Mouse (Mus musculus) CH12.LX (cell line): ENCODE results near the gene Gm48551. TPM values are rescaled to one million over a fixed set of nuclear protein-coding genes. Genes with fewer than 3 reads are reported as not detected.

ENCODE experiments used
- DNase-seq: peaks from one replicate; pipeline ENCODE4 v3.0.0-alpha.2; 2013; ENCODE audit errors: extremely low read depth
- H3K27ac ChIP-seq: 2 replicates; pipeline ENCODE4 v1.5.1; 2012; ENCODE audit warnings: low read depth, mild to moderate bottlenecking, control low read depth, moderate library complexity; ENCODE audit not compliant: insufficient read depth
- H3K27me3 ChIP-seq: replicated peaks from 2 replicates; pipeline ENCODE3; 2012; ENCODE audit warnings: inconsistent platforms
- H3K36me3 ChIP-seq, 2 experiments: replicated peaks in 1 of 2; 2 replicates each; pipeline versions ENCODE3 to v1.6.1; 2012; ENCODE audit warnings: inconsistent platforms in 1 of 2, low read length in 1 of 2, mild to moderate bottlenecking in 1 of 2, mixed read lengths in 1 of 2, moderate library complexity in 1 of 2; ENCODE audit not compliant: control insufficient read depth in 1 of 2, insufficient read depth in 1 of 2
- H3K4me1 ChIP-seq, 2 experiments: 2 replicates each; pipeline ENCODE4 v1.6.1; 2012; ENCODE audit warnings: inconsistent platforms in 1 of 2, moderate library complexity in 1 of 2; ENCODE audit not compliant: insufficient read depth in 2 of 2, control insufficient read depth in 1 of 2
- H3K4me2 ChIP-seq: 2 replicates; pipeline ENCODE4 v1.6.1; 2012; ENCODE audit warnings: low read depth, mild to moderate bottlenecking, control low read depth; ENCODE audit not compliant: poor library complexity, insufficient read depth, severe bottlenecking
- H3K4me3 ChIP-seq, 3 experiments: fragments of 150-350 bp in 1 of 3; sonication (generic) in 1 of 3; replicated peaks in 1 of 3; 2 replicates each; pipeline versions ENCODE3 to v1.5.1; 2011 to 2012; ENCODE audit warnings: low read depth in 2 of 3, low read length in 2 of 3, mild to moderate bottlenecking in 2 of 3, moderate library complexity in 2 of 3, control low read depth in 1 of 3, improper control_type of control experiment in 1 of 3, inconsistent platforms in 1 of 3, mixed read lengths in 1 of 3; ENCODE audit not compliant: poor library complexity in 1 of 3
- H3K79me2 ChIP-seq: replicated peaks from 2 replicates; pipeline ENCODE4 v1.6.1; 2012; ENCODE audit warnings: mild to moderate bottlenecking, moderate library complexity; ENCODE audit not compliant: control insufficient read depth, poor library complexity, insufficient read depth, severe bottlenecking; ENCODE audit errors: extremely low read depth
- H3K9ac ChIP-seq: 2 replicates; pipeline ENCODE4 v1.6.1; 2012; ENCODE audit warnings: low read depth, mild to moderate bottlenecking, control low read depth, moderate library complexity; ENCODE audit not compliant: insufficient read depth
- H3K9me3 ChIP-seq: replicated peaks from 2 replicates; pipeline ENCODE3; 2012; ENCODE audit warnings: low read length, inconsistent platforms, mixed read lengths
- CHD2 ChIP-seq: IDR thresholded peaks from 2 replicates; pipeline ENCODE4 v1.6.1; 2011; ENCODE audit warnings: low read length, improper control_type of control experiment
- CTCF ChIP-seq, 2 experiments: IDR thresholded peaks in 1 of 2; conservative IDR thresholded peaks in 1 of 2; 2 replicates each; pipeline ENCODE4 v1.5.1; 2011 to 2012; ENCODE audit warnings: low read depth in 2 of 2, low read length in 2 of 2, improper control_type of control experiment in 1 of 2, inconsistent platforms in 1 of 2, mild to moderate bottlenecking in 1 of 2, moderate library complexity in 1 of 2
- E2F4 ChIP-seq: IDR thresholded peaks from 2 replicates; pipeline ENCODE4 v1.6.1; 2011; ENCODE audit warnings: low read depth, low read length, improper control_type of control experiment; ENCODE audit not compliant: insufficient replicate concordance
- EP300 ChIP-seq: IDR thresholded peaks from 2 replicates; pipeline ENCODE4 v1.6.1; 2011; ENCODE audit warnings: low read length, improper control_type of control experiment
- GABPA ChIP-seq: IDR thresholded peaks from 2 replicates; pipeline ENCODE4 v1.6.1; 2012; ENCODE audit warnings: low read depth, low read length, improper control_type of control experiment, inconsistent platforms; ENCODE audit not compliant: insufficient replicate concordance
- IRF4 ChIP-seq: IDR thresholded peaks from 2 replicates; pipeline ENCODE4 v1.6.1; 2014; ENCODE audit warnings: low read depth, mild to moderate bottlenecking, inconsistent platforms, low read length, improper control_type of control experiment
- JUND ChIP-seq: conservative IDR thresholded peaks from 2 replicates; pipeline ENCODE4 v1.6.1; 2011; ENCODE audit warnings: low read depth, low read length, improper control_type of control experiment
- KAT2A ChIP-seq: IDR thresholded peaks from 2 replicates; pipeline ENCODE4 v1.6.1; 2012; ENCODE audit warnings: low read length, improper control_type of control experiment, inconsistent platforms; ENCODE audit not compliant: insufficient replicate concordance
- MAX ChIP-seq: IDR thresholded peaks from 2 replicates; pipeline ENCODE4 v1.6.1; 2011; ENCODE audit warnings: low read length, improper control_type of control experiment
- PAX5 ChIP-seq: IDR thresholded peaks from 2 replicates; pipeline ENCODE4 v1.6.1; 2012; ENCODE audit warnings: low read length, inconsistent platforms, mixed read lengths
- POLR2A ChIP-seq: IDR thresholded peaks from 2 replicates; pipeline ENCODE4 v1.6.1; 2011; ENCODE audit warnings: low read depth, mild to moderate bottlenecking, improper control_type of control experiment, low read length
- RAD21 ChIP-seq: IDR thresholded peaks from 2 replicates; pipeline ENCODE4 v1.6.1; 2011; ENCODE audit warnings: low read depth, mild to moderate bottlenecking, low read length, improper control_type of control experiment, moderate library complexity
- SMC3 ChIP-seq: IDR thresholded peaks from 2 replicates; pipeline ENCODE4 v1.6.1; 2011; ENCODE audit warnings: low read depth, low read length, improper control_type of control experiment
- TBP ChIP-seq: conservative IDR thresholded peaks from 2 replicates; pipeline ENCODE4 v1.6.1; 2011; ENCODE audit warnings: low read depth, low read length, improper control_type of control experiment
- TCF12 ChIP-seq: IDR thresholded peaks from 2 replicates; pipeline ENCODE4 v1.6.1; 2014; ENCODE audit warnings: low read depth, mild to moderate bottlenecking, inconsistent platforms, low read length, improper control_type of control experiment
- USF2 ChIP-seq: conservative IDR thresholded peaks from 2 replicates; pipeline ENCODE4 v1.6.1; 2011; ENCODE audit warnings: low read depth, low read length, improper control_type of control experiment
- ZMIZ1 ChIP-seq: IDR thresholded peaks from 2 replicates; pipeline ENCODE4 v1.6.1; 2012; ENCODE audit warnings: low read depth, mild to moderate bottlenecking, inconsistent platforms, low read length, improper control_type of control experiment
- ZNF384 ChIP-seq: IDR thresholded peaks from 2 replicates; pipeline ENCODE4 v1.6.1; 2012; ENCODE audit warnings: low read depth, low read length, improper control_type of control experiment, inconsistent platforms
- dilution Hi-C: fragments of 300-500 bp; cut with MboI; formaldehyde crosslinking; loops from 2 replicates; pipeline ENCODE4 v1.14.3; 2020; ENCODE audit warnings: low sequenced_read_pairs; ENCODE audit not compliant: extremely low pct_unique_long_range_greater_than_20kb, extremely low pct_ligation_motif_present
- in situ Hi-C: fragments of 300-500 bp; cut with MboI; formaldehyde crosslinking; loops from 3 replicates; pipeline ENCODE4 v1.14.3; 2019; ENCODE audit warnings: low sequenced_read_pairs, low pct_ligation_motif_present, low pct_unique_long_range_greater_than_20kb, mixed read lengths
- polyA plus RNA-seq: library from polyadenylated mRNA; unstranded; fragments of >175 nt; gene quantifications from 2 replicates; pipeline ENCODE4 v1.2.1, GENCODE M21; 2012; ENCODE audit warnings: low read depth; ENCODE audit not compliant: insufficient read length
- total RNA-seq, 2 experiments: library from RNA; depleted of rRNA; stranded (reverse); fragments of 300-350 nt in 1 of 2; fragments of >200 nt in 1 of 2; gene quantifications; 2 replicates each; pipeline ENCODE4 v1.2.3; 2012 to 2014

The Gm48551 gene
- total and polyA plus RNA-seq, 3 experiments, result 1.0 to 3.4 (median 1.2) TPM

- no peak overlapping the region for H3K27ac ChIP-seq
- no peak overlapping the region for H3K9ac ChIP-seq
- dilution Hi-C loops (no loop called here), in situ Hi-C loops (no loop called here)
- H3K4me1 ChIP-seq, result peaks cover 0 to 6% of the 10 kb centered on the region in 2 experiments; a peak in 1 of 4 replicates
- H3K4me3 ChIP-seq, result no peak overlapping the region
- TF ChIP-seq IRF4 (no peak), POLR2A (no peak), TBP (no peak), USF2 (no peak)
- TF ChIP-seq, all 38 proteins: peak for 0
- no peaks in the 10 kb centered on the region for H3K27me3 ChIP-seq
- H3K79me2 ChIP-seq, result no peaks in the 10 kb centered on the region
- no peak overlapping the region for H3K4me2 ChIP-seq
- H3K36me3 ChIP-seq, result peaks cover 51 to 63% of the 10 kb centered on the region in 2 experiments
- no peaks in the 10 kb centered on the region for H3K9me3 ChIP-seq
- DNase-seq, result no peak
Measured at GRCm38 (mm10) chr10:81399798-81400308, 15.6 kb downstream of the Gm48551 start.

- Histone ChIP-seq H3K27me3 (no peaks in the 10 kb centered on the region), H3K36me3 (peaks cover 57 to 67% of the 10 kb centered on the region in 2 experiments), H3K4me2 (no peak overlapping the region), H3K79me2 (no peaks in the 10 kb centered on the region), H3K27ac (no peak overlapping the region), H3K4me1 (peaks cover 0 to 8% of the 10 kb centered on the region in 2 experiments; a peak in 1 of 4 replicates), H3K9ac (no peak overlapping the region), H3K9me3 (no peaks in the 10 kb centered on the region), H3K4me3 (no peak overlapping the region)
- dilution Hi-C loops (no loop called here), in situ Hi-C loops (no loop called here)
- DNase-seq, result no peak
- TF ChIP-seq RAD21, result no peak
- TF ChIP-seq PAX5, result no peak
- TF ChIP-seq JUND, result no peak
- no peak for TF ChIP-seq EP300
- TF ChIP-seq IRF4, result no peak
- no peak for TF ChIP-seq ZMIZ1
- TF ChIP-seq CTCF (conservative IDR thresholded peaks at IDR 0.05 in 1 of 2, IDR thresholded peaks at IDR 0.05 in 1 of 2; ENCODE audit: low read depth in 2 of 2, low read length in 2 of 2), result no peak
- TF ChIP-seq SMC3, result no peak
- TF ChIP-seq KAT2A, result no peak
- no peak for TF ChIP-seq E2F4
- TF ChIP-seq MAX, result no peak
- no peak for TF ChIP-seq GABPA
- no peak for TF ChIP-seq TCF12
- TF ChIP-seq CHD2, result no peak
- TF ChIP-seq ZNF384, result no peak
Measured at GRCm38 (mm10) chr10:81400371-81401204, 16.3 kb downstream of the Gm48551 start.
